Mouse (Mus musculus): ENCODE data around the gene Cnnm4. TPM values are rescaled to one million over a fixed set of nuclear protein-coding genes. Genes with fewer than 3 reads are reported as not detected.

The Cnnm4 gene
- polyA plus RNA-seq, 2 experiments = 0.85 to 2.1 TPM

DNA sequence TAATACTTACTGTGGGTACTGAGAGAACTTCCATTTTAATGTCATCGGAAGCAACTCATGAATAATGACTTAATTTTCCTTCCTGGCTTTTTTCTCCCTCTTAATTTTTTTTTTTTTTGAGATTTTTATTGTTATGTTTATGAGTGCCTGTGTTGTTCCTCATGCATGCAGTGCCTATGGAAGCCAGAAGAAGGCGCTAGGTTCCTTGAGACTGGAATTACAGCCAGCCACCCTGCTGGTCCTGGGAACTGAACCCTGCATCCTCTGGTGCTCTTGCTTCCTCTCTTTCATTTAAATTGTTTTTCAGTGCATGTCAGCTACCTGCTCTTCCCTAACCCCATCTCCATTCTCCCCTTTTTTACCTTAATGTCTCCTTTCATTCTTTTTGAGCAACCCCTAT, 42.3 kb downstream of the Cnnm4 start:
- TF ChIP-seq CTCF (IDR thresholded peaks at IDR 0.05; ENCODE audit: low read depth) = peak; percentile 65
- no peak for TF ChIP-seq EP300 (IDR thresholded peaks at IDR 0.05; ENCODE audit: low read depth)
- 44% methylated on average over 2 of the region's 2 CpGs for WGBS (ENCODE audit: insufficient replicate concordance)
- ATAC-seq (ENCODE audit: insufficient read depth) = no peak

GRCm38 (mm10) chr1:36518259-36518658, 46.8 kb downstream of the Cnnm4 start:
- Histone ChIP-seq H3K4me2 (ENCODE audit: low read depth) (no peak overlapping the region), H3K4me3 (ENCODE audit: insufficient read depth in 1 of 2, low read depth in 2 of 2, low read length in 2 of 2) (no peak overlapping the region), H3K27me3 (ENCODE audit: control insufficient read depth, insufficient read depth, low read length) (no peaks in the 10 kb centered on the region), H3K9me3 (ENCODE audit: control insufficient read depth, low read length) (no peaks in the 10 kb centered on the region), H3K27ac (no peak overlapping the region), H3K4me1 (replicated peaks; ENCODE audit: control insufficient read depth in 2 of 2, insufficient read depth in 2 of 2, low read length in 1 of 2) (peaks cover 2 to 8% of the 10 kb centered on the region in 2 experiments), H3K9ac (replicated peaks) (no peak overlapping the region), H3K36me3 (replicated peaks; ENCODE audit: control insufficient read depth, insufficient read depth, low read depth) (peaks cover 15% of the 10 kb centered on the region)
- TF ChIP-seq EP300 (IDR thresholded peaks at IDR 0.05; ENCODE audit: low read depth) = no peak
- no peak for TF ChIP-seq CTCF (IDR thresholded peaks at IDR 0.05; ENCODE audit: low read depth)
- DNase-seq (ENCODE audit: low read depth in 3 of 3, low spot score in 3 of 3) = no peak
- WGBS (ENCODE audit: insufficient replicate concordance) = 71% methylated on average over 3 of the region's 3 CpGs
- no peak for ATAC-seq (ENCODE audit: insufficient read depth)

More for the DNA sequence above, 42.3 kb downstream of the Cnnm4 start:
- Histone ChIP-seq H3K27ac (no peak overlapping the region), H3K4me3 (ENCODE audit: insufficient read depth in 1 of 2, low read depth in 2 of 2, low read length in 2 of 2) (peak overlapping the region in 1 of 2 experiments; percentile 78; a peak in 2 of 4 replicates), H3K4me2 (ENCODE audit: low read depth) (peak overlapping the region; percentile 83), H3K27me3 (ENCODE audit: control insufficient read depth, insufficient read depth, low read length) (no peaks in the 10 kb centered on the region), H3K9ac (replicated peaks) (no peak overlapping the region), H3K36me3 (replicated peaks; ENCODE audit: control insufficient read depth, insufficient read depth, low read depth) (no peaks in the 10 kb centered on the region), H3K9me3 (ENCODE audit: control insufficient read depth, low read length) (no peaks in the 10 kb centered on the region), H3K4me1 (replicated peaks; ENCODE audit: control insufficient read depth in 2 of 2, insufficient read depth in 2 of 2, low read length in 1 of 2) (peaks cover 6 to 12% of the 10 kb centered on the region in 2 experiments)
- peak in 1 of 3 experiments; percentile 17 for DNase-seq (ENCODE audit: low read depth in 3 of 3, low spot score in 3 of 3)

GRCm38 (mm10) chr1:36519626-36520025, 48.2 kb downstream of the Cnnm4 start:
- Histone ChIP-seq H3K27me3 (ENCODE audit: control insufficient read depth, insufficient read depth, low read length) (no peaks in the 10 kb centered on the region), H3K36me3 (replicated peaks; ENCODE audit: control insufficient read depth, insufficient read depth, low read depth) (peaks cover 15% of the 10 kb centered on the region), H3K4me1 (replicated peaks; ENCODE audit: control insufficient read depth in 2 of 2, insufficient read depth in 2 of 2, low read length in 1 of 2) (no peaks in the 10 kb centered on the region), H3K27ac (no peak overlapping the region), H3K4me3 (ENCODE audit: insufficient read depth in 1 of 2, low read depth in 2 of 2, low read length in 2 of 2) (no peak overlapping the region), H3K9ac (replicated peaks) (no peak overlapping the region), H3K4me2 (ENCODE audit: low read depth) (no peak overlapping the region), H3K9me3 (ENCODE audit: control insufficient read depth, low read length) (no peaks in the 10 kb centered on the region)
- ATAC-seq (ENCODE audit: insufficient read depth) (no peak), DNase-seq (ENCODE audit: low read depth in 3 of 3, low spot score in 3 of 3) (no peak)
- WGBS (ENCODE audit: insufficient replicate concordance) = 68% methylated on average over 11 of the region's 11 CpGs
- TF ChIP-seq CTCF (IDR thresholded peaks at IDR 0.05; ENCODE audit: low read depth) = no peak
- no peak for TF ChIP-seq EP300 (IDR thresholded peaks at IDR 0.05; ENCODE audit: low read depth)

- TF ChIP-seq CTCF (IDR thresholded peaks at IDR 0.05; ENCODE audit: low read depth) = no peak
- no peak for TF ChIP-seq EP300 (IDR thresholded peaks at IDR 0.05; ENCODE audit: low read depth)
- DNase-seq (ENCODE audit: low read depth in 3 of 3, low spot score in 3 of 3) = no peak
- no peaks in the 10 kb centered on the region for H3K27me3 ChIP-seq (ENCODE audit: control insufficient read depth, insufficient read depth, low read length)
- H3K36me3 ChIP-seq (replicated peaks; ENCODE audit: control insufficient read depth, insufficient read depth, low read depth) = peaks cover 15% of the 10 kb centered on the region
- H3K9ac ChIP-seq (replicated peaks) = no peak overlapping the region
- H3K4me3 ChIP-seq (ENCODE audit: insufficient read depth in 1 of 2, low read depth in 2 of 2, low read length in 2 of 2) = no peak overlapping the region
- no peaks in the 10 kb centered on the region for H3K9me3 ChIP-seq (ENCODE audit: control insufficient read depth, low read length)
- no peak for ATAC-seq (ENCODE audit: insufficient read depth)
- no peak overlapping the region for H3K4me2 ChIP-seq (ENCODE audit: low read depth)
- WGBS (ENCODE audit: insufficient replicate concordance) = 78% methylated on average over 7 of the region's 7 CpGs
- no peaks in the 10 kb centered on the region for H3K4me1 ChIP-seq (replicated peaks; ENCODE audit: control insufficient read depth in 2 of 2, insufficient read depth in 2 of 2, low read length in 1 of 2)
- H3K27ac ChIP-seq = no peak overlapping the region
Measured at GRCm38 (mm10) chr1:36522210-36522609, 50.8 kb downstream of the Cnnm4 start.

GRCm38 (mm10) chr1:36523332-36524013, 52.1 kb downstream of the Cnnm4 start:
- DNase-seq (ENCODE audit: low read depth in 3 of 3, low spot score in 3 of 3) (no peak), ATAC-seq (ENCODE audit: insufficient read depth) (no peak)
- Histone ChIP-seq H3K27me3 (ENCODE audit: control insufficient read depth, insufficient read depth, low read length) (no peaks in the 10 kb centered on the region), H3K4me1 (replicated peaks; ENCODE audit: control insufficient read depth in 2 of 2, insufficient read depth in 2 of 2, low read length in 1 of 2) (no peaks in the 10 kb centered on the region), H3K36me3 (replicated peaks; ENCODE audit: control insufficient read depth, insufficient read depth, low read depth) (peaks cover 15% of the 10 kb centered on the region), H3K9me3 (ENCODE audit: control insufficient read depth, low read length) (no peaks in the 10 kb centered on the region), H3K4me3 (ENCODE audit: insufficient read depth in 1 of 2, low read depth in 2 of 2, low read length in 2 of 2) (no peak overlapping the region), H3K27ac (no peak overlapping the region), H3K4me2 (ENCODE audit: low read depth) (no peak overlapping the region), H3K9ac (replicated peaks) (no peak overlapping the region)
- no peak for TF ChIP-seq CTCF (IDR thresholded peaks at IDR 0.05; ENCODE audit: low read depth)
- TF ChIP-seq EP300 (IDR thresholded peaks at IDR 0.05; ENCODE audit: low read depth) = no peak
- 79% methylated on average over 9 of the region's 9 CpGs for WGBS (ENCODE audit: insufficient replicate concordance)
